Mouse (Mus musculus) liver, embryonic 11.5 days (tissue): ENCODE data around the gene Asic3. TPM values are rescaled to one million over a fixed set of nuclear protein-coding genes. Genes with fewer than 3 reads are reported as not detected.

Experiments used
- ATAC-seq: fragments of 200-750 bp; cut with Nextera tagmentation; replicated peaks from 2 replicates; pipeline ENCODE4 v1.8.0; 2017; ENCODE audit warnings: moderate number of reproducible peaks, mild to moderate bottlenecking, moderate TSS enrichment, moderate library complexity; ENCODE audit not compliant: low FRiP score
- DNase-seq: peaks from one replicate; pipeline ENCODE4 v3.0.0-alpha.2; 2017; ENCODE audit warnings: low spot score
- H3K27ac ChIP-seq: fragments of 300-500 bp; sonication (generic); 2 replicates; pipeline ENCODE4 v1.5.1; 2014; ENCODE audit warnings: mild to moderate bottlenecking, low read depth, low read length, control low read depth
- H3K27me3 ChIP-seq: fragments of 300-500 bp; sonication (generic); replicated peaks from 2 replicates; pipeline ENCODE4 v1.6.1; 2014; ENCODE audit warnings: low read length, mixed read lengths; ENCODE audit not compliant: control insufficient read depth, insufficient read depth
- H3K36me3 ChIP-seq: fragments of 300-500 bp; sonication (generic); 2 replicates; pipeline ENCODE4 v1.6.1; 2014; ENCODE audit warnings: mild to moderate bottlenecking, low read length, moderate library complexity, mixed read lengths; ENCODE audit not compliant: control insufficient read depth, insufficient read depth
- H3K4me1 ChIP-seq: fragments of 300-500 bp; sonication (generic); replicated peaks from 2 replicates; pipeline ENCODE4 v1.6.1; 2014; ENCODE audit warnings: low read length, mixed read lengths; ENCODE audit not compliant: control insufficient read depth, insufficient read depth
- H3K4me2 ChIP-seq: fragments of 300-500 bp; sonication (generic); 2 replicates; pipeline ENCODE4 v1.6.1; 2014; ENCODE audit warnings: mild to moderate bottlenecking, control low read depth, moderate library complexity
- H3K4me3 ChIP-seq: fragments of 300-500 bp; sonication (generic); 2 replicates; pipeline ENCODE4 v1.5.1; 2014; ENCODE audit warnings: low read depth, low read length, control low read depth
- H3K9ac ChIP-seq: fragments of 300-500 bp; sonication (generic); 2 replicates; pipeline ENCODE4 v1.6.1; 2014; ENCODE audit warnings: low read depth, low read length, control low read depth
- H3K9me3 ChIP-seq: fragments of 300-500 bp; sonication (generic); 2 replicates; pipeline ENCODE4 v1.6.1; 2016; ENCODE audit warnings: low read length, inconsistent platforms, mixed read lengths; ENCODE audit not compliant: control insufficient read depth
- WGBS: fragments of 180-500 bp; shearing (Covaris S2); extraction: QIAGEN DNeasy Blood & Tissue Kit; methylation state at CpG from one replicate; pipeline ENCODE4 v1.1.7; 2014; 5-methylcytosine and 5-hydroxymethylcytosine counted together
- polyA plus RNA-seq: library from polyadenylated mRNA; unstranded; fragments of >200 nt; fragmentation: Nextera tagmentation; extraction: Ambion mirVana; gene quantifications from 2 replicates; pipeline ENCODE4 v1.2.1, GENCODE M21; 2014

Asic3 gene
- polyA plus RNA-seq, 1 experiment from 2014 or later, result not detected

- H3K4me2 ChIP-seq, result no peak overlapping the region
- H3K36me3 ChIP-seq, result peaks cover 3% of the 10 kb centered on the region; the same call in 1 of the 2 replicates
- H3K27me3 ChIP-seq, result 0 out of 2 replicates have a peak, but pooled peaks cover 4% of the 10 kb centered on the region
- no peak overlapping the region for H3K9ac ChIP-seq
- peaks cover 19% of the 10 kb centered on the region for H3K4me1 ChIP-seq
- no peak overlapping the region for H3K4me3 ChIP-seq
- DNase-seq, result no peak
- no peaks in the 10 kb centered on the region for H3K9me3 ChIP-seq
- no peak overlapping the region for H3K27ac ChIP-seq
- no peak for ATAC-seq
- 87% methylated on average over 9 of the region's 9 CpGs for WGBS
Observed at GRCm38 (mm10) chr5:24420381-24420780, 7.2 kb downstream of the Asic3 start.

GRCm38 (mm10) chr5:24423129-24424003 is 10.2 kb downstream of the Asic3 start, which contains the start of the genes Cdk5 and Slc4a2:
Gene Cdk5, minus strand, starts transcription at chr5:24423530.
Gene Slc4a2, plus strand, starts transcription at chr5:24423837.
- Histone ChIP-seq H3K4me2 (peak within 1 kb of the TSS; percentile 90), H3K4me1 (peaks cover 43% of the 10 kb centered on the region), H3K27me3 (no peaks in the 10 kb centered on the region), H3K9ac (peak within 1 kb of the TSS; percentile 89), H3K36me3 (peaks cover 3% of the 10 kb centered on the region; the same call in 1 of the 2 replicates), H3K4me3 (peak within 1 kb of the TSS; percentile 77), H3K27ac (peak within 1 kb of the TSS; percentile 92), H3K9me3 (no peaks in the 10 kb centered on the region)
- WGBS, result under 1% methylated on average over 46 of the region's 46 CpGs
- peak; percentile 95 for DNase-seq
- ATAC-seq, result peak; percentile 92

- Histone ChIP-seq H3K9me3 (no peaks in the 10 kb centered on the region), H3K9ac (peak overlapping the region; percentile 89), H3K4me3 (peak overlapping the region; percentile 77), H3K27ac (peak overlapping the region; percentile 92), H3K4me2 (peak overlapping the region; percentile 90), H3K27me3 (no peaks in the 10 kb centered on the region), H3K4me1 (peaks cover 50% of the 10 kb centered on the region), H3K36me3 (peaks cover 3% of the 10 kb centered on the region; the same call in 1 of the 2 replicates)
- ATAC-seq (no peak), DNase-seq (peak; percentile 44)
- 15% methylated on average over 21 of the region's 21 CpGs for WGBS
Observed at GRCm38 (mm10) chr5:24424004-24424781, 11.0 kb downstream of the Asic3 start.

- ATAC-seq (peak; percentile 53), DNase-seq (peak; percentile 88)
- Histone ChIP-seq H3K9ac (peak overlapping the region; percentile 89), H3K27ac (peak overlapping the region; percentile 92), H3K9me3 (no peaks in the 10 kb centered on the region), H3K4me3 (peak overlapping the region; percentile 77), H3K27me3 (no peaks in the 10 kb centered on the region), H3K36me3 (peaks cover 3% of the 10 kb centered on the region; the same call in 1 of the 2 replicates), H3K4me1 (peaks cover 50% of the 10 kb centered on the region), H3K4me2 (peak overlapping the region; percentile 90)
- WGBS, result 1% methylated on average over 57 of the region's 60 CpGs
Observed at GRCm38 (mm10) chr5:24424861-24425411, 11.7 kb downstream of the Asic3 start.

GRCm38 (mm10) chr5:24425421-24426036 is 12.3 kb downstream of the Asic3 start:
- peaks cover 50% of the 10 kb centered on the region for H3K4me1 ChIP-seq
- H3K4me2 ChIP-seq, result peak overlapping the region; percentile 90
- H3K9me3 ChIP-seq, result no peaks in the 10 kb centered on the region
- WGBS, result 1% methylated on average over 29 of the region's 30 CpGs
- peak overlapping the region; percentile 77 for H3K4me3 ChIP-seq
- H3K27ac ChIP-seq, result peak overlapping the region; percentile 92
- DNase-seq (peak; percentile 75), ATAC-seq (no peak)
- peaks cover 3% of the 10 kb centered on the region; the same call in 1 of the 2 replicates for H3K36me3 ChIP-seq
- peak overlapping the region; percentile 89 for H3K9ac ChIP-seq
- no peaks in the 10 kb centered on the region for H3K27me3 ChIP-seq

- WGBS, result 5% methylated on average over 10 of the region's 10 CpGs
- peaks cover 50% of the 10 kb centered on the region for H3K4me1 ChIP-seq
Observed at GRCm38 (mm10) chr5:24426037-24426432, 12.8 kb downstream of the Asic3 start.

GRCm38 (mm10) chr5:24426556-24427284 is 13.5 kb downstream of the Asic3 start:
- no peak for DNase-seq
- 0 out of 2 replicates have a peak overlapping the region, but pooled peaks have one; percentile 89 for H3K9ac ChIP-seq

More at GRCm38 (mm10) chr5:24426037-24426432, 12.8 kb downstream of the Asic3 start:
- no peaks in the 10 kb centered on the region for H3K9me3 ChIP-seq
- DNase-seq (no peak), ATAC-seq (no peak)
- H3K36me3 ChIP-seq, result peaks cover 8% of the 10 kb centered on the region
- H3K9ac ChIP-seq, result peak overlapping the region; percentile 89
- H3K27me3 ChIP-seq, result no peaks in the 10 kb centered on the region
- peak overlapping the region; percentile 77 for H3K4me3 ChIP-seq
- H3K4me2 ChIP-seq, result peak overlapping the region; percentile 90
- peak overlapping the region; percentile 92 for H3K27ac ChIP-seq

More at GRCm38 (mm10) chr5:24426556-24427284, 13.5 kb downstream of the Asic3 start:
- H3K27me3 ChIP-seq, result no peaks in the 10 kb centered on the region
- H3K9me3 ChIP-seq, result no peaks in the 10 kb centered on the region
- no peak for ATAC-seq
- H3K27ac ChIP-seq, result no peak overlapping the region
- peak overlapping the region; percentile 90 for H3K4me2 ChIP-seq
- H3K4me3 ChIP-seq, result peak overlapping the region; percentile 77
- WGBS, result 11% methylated on average over 9 of the region's 9 CpGs
- H3K4me1 ChIP-seq, result peaks cover 50% of the 10 kb centered on the region
- H3K36me3 ChIP-seq, result peaks cover 13% of the 10 kb centered on the region
